Mouse (Mus musculus) ES-Bruce4 (cell line): ENCODE data around the gene Filip1l. TPM values are rescaled to one million over a fixed set of nuclear protein-coding genes. Genes with fewer than 3 reads are reported as not detected.

Source experiments
- H3K27ac ChIP-seq: 2 replicates; pipeline ENCODE4 v1.5.1; 2012; ENCODE audit warnings: low read length, inconsistent platforms; ENCODE audit not compliant: insufficient read depth
- H3K27me3 ChIP-seq: 2 replicates; pipeline ENCODE4 v1.6.1; 2012; ENCODE audit warnings: mild to moderate bottlenecking, low read length, inconsistent platforms; ENCODE audit not compliant: control insufficient read depth, poor library complexity, insufficient read depth, severe bottlenecking
- H3K36me3 ChIP-seq: 2 replicates; pipeline ENCODE4 v1.6.1; 2012; ENCODE audit warnings: inconsistent platforms, mild to moderate bottlenecking, low read length, moderate library complexity; ENCODE audit not compliant: control insufficient read depth, poor library complexity, insufficient read depth, severe bottlenecking
- H3K4me1 ChIP-seq: one replicate; pipeline ENCODE4 v1.8.1; 2011; ENCODE audit warnings: low read length; ENCODE audit not compliant: control insufficient read depth, insufficient read depth
- H3K4me3 ChIP-seq: 2 replicates; pipeline ENCODE4 v1.5.1; 2011; ENCODE audit warnings: low read depth, mild to moderate bottlenecking, low read length
- H3K9ac ChIP-seq: 2 replicates; pipeline ENCODE4 v1.6.1; 2012; ENCODE audit warnings: low read depth, mild to moderate bottlenecking, inconsistent platforms; ENCODE audit not compliant: poor library complexity, severe bottlenecking
- H3K9me3 ChIP-seq: replicated peaks from 2 replicates; pipeline ENCODE4 v1.6.1; 2012; ENCODE audit warnings: mild to moderate bottlenecking, low read length, inconsistent platforms; ENCODE audit not compliant: control insufficient read depth, poor library complexity, insufficient read depth, severe bottlenecking
- CTCF ChIP-seq: IDR thresholded peaks from one replicate; pipeline ENCODE4 v1.8.1; 2011; ENCODE audit warnings: low read depth, low read length
- EP300 ChIP-seq: IDR thresholded peaks from 2 replicates; pipeline ENCODE4 v1.6.1; 2011; ENCODE audit warnings: low read depth, low read length; ENCODE audit not compliant: insufficient read depth
- POLR2A ChIP-seq: IDR thresholded peaks from one replicate; pipeline ENCODE4 v1.8.1; 2011; ENCODE audit warnings: low read length; ENCODE audit not compliant: insufficient read depth
- polyA plus RNA-seq: library from polyadenylated mRNA; stranded (reverse); fragments of >200 nt; gene quantifications from 2 replicates; pipeline ENCODE4 v1.2.4, GENCODE M21; 2011; ENCODE audit warnings: low read depth; ENCODE audit not compliant: missing spikeins, insufficient read depth, insufficient read length

Gene Filip1l
- polyA plus RNA-seq, 1 experiment: 2.0 TPM

DNA sequence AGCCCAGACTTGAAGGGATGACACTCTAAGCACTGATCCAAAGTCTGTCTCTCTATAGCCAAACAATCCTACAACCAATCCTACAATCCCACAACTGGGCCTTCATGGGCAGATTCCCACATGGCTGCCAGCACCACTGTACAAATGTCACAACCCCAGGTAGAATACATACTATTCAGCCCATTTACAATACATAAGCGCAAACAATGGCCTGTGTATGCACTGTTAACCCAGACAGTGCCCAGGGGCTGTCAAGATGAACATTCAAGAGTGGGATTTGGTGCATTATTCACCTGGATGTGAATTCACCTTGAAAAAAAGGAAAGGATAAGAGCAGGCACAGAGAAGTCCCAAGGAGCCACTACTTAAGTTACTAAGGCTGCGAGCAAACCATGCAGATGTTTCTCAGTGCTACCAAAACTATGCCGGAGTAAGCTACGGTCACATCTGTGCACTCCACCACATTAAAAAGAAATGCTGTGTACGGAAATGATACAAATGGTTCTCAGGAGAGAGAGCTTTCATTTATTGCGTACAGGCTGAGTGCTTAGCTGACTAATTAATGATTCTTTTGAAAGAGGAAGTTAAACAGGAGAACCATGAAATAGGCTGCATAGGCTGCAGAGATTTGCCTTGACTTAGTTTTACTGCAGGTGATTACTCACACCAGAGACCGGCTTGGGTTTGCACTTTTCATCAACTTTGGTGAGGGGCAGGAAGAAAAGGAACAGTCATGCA is 69.0 kb downstream of the Filip1l start:
- no peak overlapping the region for H3K27ac ChIP-seq
- H3K4me1 ChIP-seq: no peaks in the 10 kb centered on the region
- no peak overlapping the region for H3K9ac ChIP-seq
- H3K4me3 ChIP-seq: no peak overlapping the region
- H3K36me3 ChIP-seq: no peaks in the 10 kb centered on the region
- no peaks in the 10 kb centered on the region for H3K9me3 ChIP-seq
- TF ChIP-seq EP300 (no peak), CTCF (no peak), POLR2A (no peak)
- no peaks in the 10 kb centered on the region for H3K27me3 ChIP-seq

DNA sequence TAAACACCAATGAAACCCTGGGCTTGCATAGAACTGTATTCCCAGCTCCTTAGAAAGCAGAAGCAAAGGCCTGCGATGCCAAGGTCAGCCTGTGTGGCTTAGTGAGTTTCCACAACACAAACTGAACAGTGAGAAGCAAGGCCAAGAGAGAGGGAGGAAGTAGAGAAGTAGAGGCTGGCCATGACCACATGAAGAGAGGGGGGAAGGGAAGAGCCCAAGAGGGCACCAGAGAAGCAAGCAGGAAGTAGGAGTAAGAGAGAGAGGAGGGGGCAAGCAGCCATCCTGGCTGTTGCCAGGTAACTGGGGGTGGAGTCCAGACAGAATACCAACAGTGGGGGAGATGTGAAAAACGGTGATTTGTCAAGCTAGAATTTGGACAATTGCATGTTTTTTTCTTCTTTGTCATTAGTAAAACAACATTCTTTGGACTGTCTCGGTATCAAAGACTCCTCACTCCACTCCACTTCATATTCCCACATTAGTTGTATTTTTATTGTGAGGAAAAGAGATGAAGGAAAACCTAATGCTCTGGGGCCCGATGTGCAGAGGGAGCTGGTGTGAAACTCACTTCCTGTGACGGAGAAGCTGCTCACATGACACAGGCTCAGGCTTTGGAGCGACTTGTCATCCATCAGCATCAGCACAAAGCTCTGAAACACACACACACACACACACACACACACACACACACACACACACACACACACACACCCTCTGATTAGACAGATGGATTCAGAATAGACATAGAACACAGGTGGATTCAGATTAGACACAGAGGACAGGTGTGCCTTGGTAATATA is 70.3 kb downstream of the Filip1l start:
- TF ChIP-seq CTCF (no peak), EP300 (no peak), POLR2A (no peak)
- H3K27ac ChIP-seq: no peak overlapping the region
- no peak overlapping the region for H3K9ac ChIP-seq
- no peaks in the 10 kb centered on the region for H3K36me3 ChIP-seq
- H3K27me3 ChIP-seq: no peaks in the 10 kb centered on the region
- no peaks in the 10 kb centered on the region for H3K4me1 ChIP-seq
- H3K4me3 ChIP-seq: no peak overlapping the region
- H3K9me3 ChIP-seq: no peaks in the 10 kb centered on the region

DNA sequence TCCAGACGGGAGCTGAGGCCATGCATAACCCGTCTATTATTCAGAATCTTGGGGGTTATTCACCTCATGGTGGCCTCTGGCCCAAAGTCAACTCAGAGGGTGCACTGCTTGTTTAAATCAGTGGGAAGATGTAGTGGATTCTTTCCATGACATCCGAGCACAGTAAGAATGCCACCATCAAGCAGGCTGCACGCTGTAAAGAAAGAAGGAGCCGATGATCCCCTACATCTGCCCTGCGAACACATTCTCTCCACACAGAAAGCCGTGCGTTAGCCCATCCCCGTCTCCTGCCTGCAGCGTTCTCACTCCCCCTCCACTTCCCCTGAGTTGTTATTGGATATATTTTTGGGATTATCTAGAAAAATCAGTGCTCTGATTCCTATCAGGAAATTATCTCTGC is 73.8 kb downstream of the Filip1l start:
- no peak overlapping the region for H3K27ac ChIP-seq
- no peaks in the 10 kb centered on the region for H3K27me3 ChIP-seq
- H3K9ac ChIP-seq: no peak overlapping the region
- no peak for TF ChIP-seq POLR2A
- TF ChIP-seq EP300: no peak
- no peak for TF ChIP-seq CTCF
- no peaks in the 10 kb centered on the region for H3K9me3 ChIP-seq
- no peaks in the 10 kb centered on the region for H3K4me1 ChIP-seq
- no peak overlapping the region for H3K4me3 ChIP-seq
- no peaks in the 10 kb centered on the region for H3K36me3 ChIP-seq

DNA sequence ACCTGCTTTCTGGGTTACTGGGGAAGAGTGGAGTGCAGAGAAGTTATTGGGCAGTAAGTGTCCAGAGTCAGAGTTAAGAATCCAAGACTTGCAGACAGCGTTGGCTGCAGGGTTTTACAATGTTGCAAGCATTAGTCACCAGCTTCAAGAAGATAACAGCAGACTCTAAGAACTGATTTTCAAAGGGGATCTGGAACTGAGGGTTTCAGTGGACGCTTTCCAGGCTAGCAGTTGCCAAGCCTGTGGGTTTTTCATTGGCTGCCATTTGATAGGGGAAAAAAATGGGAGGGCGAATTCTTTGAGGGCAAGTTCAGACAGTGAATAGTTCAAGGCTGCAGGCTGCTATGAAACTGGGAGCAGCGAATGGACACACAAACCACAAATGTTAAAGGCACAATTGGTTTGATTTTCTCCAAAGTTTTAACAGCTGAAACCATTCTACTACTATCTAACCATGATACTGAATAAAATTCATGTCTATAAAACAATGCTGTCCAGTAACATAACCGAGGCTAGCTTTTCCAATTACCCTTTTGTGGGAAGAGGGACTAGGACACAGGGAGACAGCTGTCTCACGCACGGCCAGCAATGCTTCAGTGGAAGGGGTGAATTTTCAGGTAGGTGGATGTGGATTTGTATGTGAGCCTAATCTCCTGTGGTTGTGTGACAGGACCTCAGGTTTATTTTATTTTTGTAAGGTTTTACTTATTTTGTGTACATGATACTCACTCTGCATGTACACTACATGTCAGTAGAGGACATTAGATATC is 74.8 kb downstream of the Filip1l start:
- Histone ChIP-seq H3K9ac (no peak overlapping the region), H3K36me3 (no peaks in the 10 kb centered on the region), H3K4me3 (no peak overlapping the region), H3K9me3 (no peaks in the 10 kb centered on the region), H3K27ac (no peak overlapping the region), H3K4me1 (no peaks in the 10 kb centered on the region), H3K27me3 (no peaks in the 10 kb centered on the region)
- no peak for TF ChIP-seq EP300
- no peak for TF ChIP-seq CTCF
- TF ChIP-seq POLR2A: no peak

DNA sequence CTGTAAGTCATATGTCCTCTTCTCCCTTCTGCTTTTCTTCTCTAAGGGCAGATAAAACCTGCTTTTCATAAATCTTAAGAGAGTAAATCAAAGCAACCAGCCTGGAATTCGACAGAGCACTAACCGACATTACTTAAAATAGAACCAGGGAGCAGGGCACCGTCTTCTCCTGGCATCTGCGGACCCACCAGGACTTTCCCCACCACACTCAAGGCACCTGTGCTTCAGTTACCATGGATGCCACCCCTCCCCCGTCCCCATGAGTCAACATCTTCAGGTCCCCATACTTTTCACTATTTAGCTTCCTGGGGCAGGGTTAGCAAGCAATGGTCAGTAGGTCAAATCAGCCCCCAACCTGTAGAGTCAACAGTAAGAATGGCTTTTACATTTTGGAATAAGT is 76.1 kb downstream of the Filip1l start:
- no peak overlapping the region for H3K4me3 ChIP-seq
- no peaks in the 10 kb centered on the region for H3K9me3 ChIP-seq
- no peaks in the 10 kb centered on the region for H3K36me3 ChIP-seq
- no peaks in the 10 kb centered on the region for H3K4me1 ChIP-seq
- no peak overlapping the region for H3K9ac ChIP-seq
- H3K27me3 ChIP-seq: no peaks in the 10 kb centered on the region
- H3K27ac ChIP-seq: no peak overlapping the region
- TF ChIP-seq POLR2A: no peak
- TF ChIP-seq EP300: no peak
- no peak for TF ChIP-seq CTCF

DNA sequence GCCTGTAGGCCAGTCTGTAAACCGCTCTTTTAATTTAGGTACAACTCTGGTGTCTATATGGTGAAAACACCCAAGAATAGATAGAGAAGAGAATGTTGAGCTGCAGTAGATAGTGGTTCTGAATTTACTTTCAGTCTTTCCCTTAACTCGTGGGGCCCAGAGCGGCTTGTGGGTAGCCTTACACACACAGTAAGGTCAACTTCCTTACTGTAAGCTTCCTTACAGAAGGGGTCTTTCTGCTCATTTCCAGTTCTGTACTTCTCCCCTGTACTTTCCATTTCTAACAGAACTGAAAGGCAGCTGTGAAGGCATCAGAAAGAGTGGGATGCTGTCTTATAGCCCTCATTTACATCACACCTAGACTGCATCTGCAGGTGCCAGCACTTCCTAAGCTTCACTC is 78.4 kb downstream of the Filip1l start:
- no peaks in the 10 kb centered on the region for H3K36me3 ChIP-seq
- no peak overlapping the region for H3K9ac ChIP-seq
- no peak overlapping the region for H3K27ac ChIP-seq
- H3K9me3 ChIP-seq: no peaks in the 10 kb centered on the region
- no peaks in the 10 kb centered on the region for H3K27me3 ChIP-seq
- H3K4me3 ChIP-seq: no peak overlapping the region
- TF ChIP-seq POLR2A: no peak
- TF ChIP-seq CTCF: no peak
- no peak for TF ChIP-seq EP300
- H3K4me1 ChIP-seq: no peaks in the 10 kb centered on the region
